Mouse (Mus musculus) T-helper 1 cell (primary cell): Measurements from ENCODE around the gene Reln.

ENCODE experiments used
- in situ Hi-C: fragments of 300-600 bp; cut with MboI, MseI; formaldehyde crosslinking; loops from one replicate; pipeline ENCODE4 v1.15.1; 2025; ENCODE audit warnings: high pct_unique_total_duplicates

Reln gene

DNA sequence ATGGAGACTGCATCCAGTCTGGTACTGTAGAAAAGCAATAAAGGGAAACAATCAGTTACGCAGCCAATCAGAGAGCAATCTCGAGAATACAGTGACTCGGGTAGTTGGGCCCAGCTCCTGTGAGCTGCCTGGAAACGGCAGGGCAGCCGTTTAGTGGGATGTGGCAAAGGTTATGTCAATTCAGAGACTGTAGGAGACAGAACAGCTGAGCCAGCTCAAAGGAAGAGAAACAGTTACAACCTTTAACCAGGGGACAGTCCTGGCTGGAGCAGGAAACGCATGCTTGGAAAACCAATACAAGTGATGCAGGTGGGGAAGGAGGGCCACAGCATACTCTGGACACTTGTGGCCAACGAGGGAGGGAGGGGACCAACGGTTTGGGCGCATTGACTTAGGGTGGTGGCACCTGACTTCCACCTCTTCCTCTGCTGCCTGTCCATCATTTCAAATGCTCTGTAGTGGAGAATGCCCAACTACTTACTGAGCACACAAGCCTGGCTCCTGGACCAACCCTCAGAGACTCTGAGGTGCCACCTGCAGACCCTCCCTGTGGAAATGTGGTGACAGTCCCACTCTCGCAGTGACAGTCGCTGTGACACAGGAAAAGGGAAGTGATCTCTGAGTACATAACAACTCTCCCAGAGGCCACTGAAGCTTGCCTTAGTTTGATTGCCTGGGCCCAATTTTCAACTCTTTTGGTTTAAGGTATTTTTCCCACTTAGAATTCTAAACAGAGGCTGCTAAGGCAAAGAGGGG, 337.0 kb downstream of the Reln start:
- in situ Hi-C loops: no loop called here

DNA sequence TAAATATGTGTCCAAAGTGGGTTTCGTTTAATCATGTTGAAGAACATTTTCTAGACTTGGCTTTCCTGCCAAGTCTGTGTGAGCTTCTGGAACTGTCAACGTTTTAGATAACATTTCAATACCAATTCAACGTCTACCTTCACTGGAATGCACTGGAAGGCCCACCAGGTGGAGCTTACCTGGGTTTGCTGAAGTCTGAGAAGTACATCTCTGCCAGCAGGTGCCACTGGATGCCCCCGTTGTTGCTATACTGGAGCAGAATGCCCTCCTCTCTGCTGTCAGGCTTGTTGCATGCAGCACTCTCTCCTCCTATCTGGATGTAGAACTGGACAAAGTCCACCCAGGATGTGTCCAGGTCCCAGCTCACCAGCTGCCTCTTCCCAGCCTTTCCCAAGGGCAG, 340.6 kb downstream of the Reln start:
- in situ Hi-C loops: no loop called here

DNA sequence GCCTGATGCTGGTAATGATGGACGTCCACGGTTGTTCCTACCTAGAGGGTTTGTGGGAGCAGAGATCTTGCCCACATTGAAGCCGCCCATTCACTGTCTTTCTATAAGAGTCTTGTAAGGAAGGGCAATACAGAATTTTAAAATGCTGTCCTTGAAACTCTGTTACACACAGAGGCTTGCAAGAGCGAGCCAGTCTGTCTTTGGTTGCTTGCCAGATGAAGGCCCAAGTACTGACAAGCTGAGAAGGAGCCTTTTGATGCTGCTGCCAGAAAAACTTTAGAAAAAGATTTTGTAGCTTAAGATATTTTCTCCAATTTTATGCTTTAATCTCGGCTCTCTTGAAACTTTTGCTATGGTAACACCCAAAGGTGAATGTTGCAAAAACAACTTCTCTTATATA, 356.8 kb downstream of the Reln start:
- in situ Hi-C loops: no loop called here

- in situ Hi-C loops: no loop called here
Observed at GRCm38 (mm10) chr5:21986311-21986710, 358.2 kb downstream of the Reln start.

DNA sequence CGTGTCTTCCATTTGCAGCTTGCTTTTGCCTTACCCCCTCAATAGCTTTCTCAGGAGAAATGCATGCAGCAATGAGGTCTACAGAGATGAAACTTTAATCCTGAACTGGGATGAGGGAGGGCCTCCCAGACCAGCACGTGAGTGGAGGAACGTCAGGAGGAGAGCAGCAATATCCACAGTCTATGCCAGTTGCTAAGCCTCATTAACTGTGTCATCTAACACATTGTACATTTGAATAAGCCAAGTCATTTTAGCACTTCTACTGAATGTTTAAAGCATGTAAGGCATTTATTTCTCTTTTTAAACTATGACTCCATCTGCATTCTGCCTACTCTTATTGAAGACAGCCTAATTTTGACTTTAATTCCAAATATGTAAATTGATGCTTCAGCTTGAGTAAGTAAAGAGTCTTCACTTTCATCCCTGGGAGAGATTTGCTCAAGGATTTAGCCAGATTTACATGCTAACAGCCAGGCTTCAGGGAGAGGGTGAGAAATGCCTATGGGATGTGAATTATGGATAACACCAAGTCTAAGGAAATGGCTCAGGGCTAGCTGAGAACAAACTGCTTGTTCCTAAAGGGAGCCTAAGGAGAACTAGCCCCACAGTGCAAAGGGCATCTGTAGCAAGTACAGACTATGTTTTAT, 361.4 kb downstream of the Reln start:
- in situ Hi-C loops: no loop called here

GRCm38 (mm10) chr5:21981216-21981615, 363.3 kb downstream of the Reln start:
- in situ Hi-C loops: no loop called here

- in situ Hi-C loops: no loop called here
Observed at GRCm38 (mm10) chr5:21980544-21980943, 364.0 kb downstream of the Reln start.

GRCm38 (mm10) chr5:21973266-21974010, 371.1 kb downstream of the Reln start:
- in situ Hi-C loops: no loop called here

DNA sequence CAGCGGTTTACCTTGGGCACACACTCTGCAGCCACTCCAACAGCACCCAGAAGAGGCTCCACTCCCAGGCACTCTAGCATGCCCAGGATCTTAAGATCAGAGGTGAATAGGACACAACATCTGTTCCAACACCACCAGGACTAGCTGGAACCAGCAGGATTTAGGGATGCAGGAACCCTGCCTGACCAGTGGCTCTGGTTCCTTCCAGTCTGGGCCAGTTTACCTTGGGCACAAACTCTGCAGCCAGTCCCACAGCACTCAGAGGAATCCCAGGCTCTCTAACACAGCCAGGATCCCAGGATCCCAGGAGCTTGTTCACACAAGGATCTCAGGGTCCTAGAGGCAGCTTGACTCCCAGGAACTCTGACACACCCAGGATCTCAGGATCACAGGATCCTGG, 382.7 kb downstream of the Reln start:
- in situ Hi-C loops: no loop called here

DNA sequence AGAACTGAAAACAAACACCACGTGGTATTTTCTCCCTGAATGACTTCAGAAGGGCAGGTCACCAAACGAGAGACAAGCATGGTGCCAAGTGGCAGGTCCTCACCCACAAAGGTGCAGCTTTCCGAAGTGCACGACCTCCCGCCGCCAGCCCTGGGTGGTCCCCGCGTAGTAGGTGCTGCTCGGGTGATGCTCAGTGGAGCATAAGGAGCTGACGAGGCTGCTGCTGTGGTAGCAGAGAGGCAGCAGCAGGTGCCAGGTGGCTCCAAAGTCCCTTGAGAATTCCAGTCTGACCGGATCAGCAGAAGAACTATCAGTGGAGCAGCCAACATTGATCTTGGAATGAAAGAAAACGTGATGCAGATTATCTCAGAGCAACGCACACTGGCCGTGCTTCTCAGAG, 384.4 kb downstream of the Reln start:
- in situ Hi-C loops: no loop called here

DNA sequence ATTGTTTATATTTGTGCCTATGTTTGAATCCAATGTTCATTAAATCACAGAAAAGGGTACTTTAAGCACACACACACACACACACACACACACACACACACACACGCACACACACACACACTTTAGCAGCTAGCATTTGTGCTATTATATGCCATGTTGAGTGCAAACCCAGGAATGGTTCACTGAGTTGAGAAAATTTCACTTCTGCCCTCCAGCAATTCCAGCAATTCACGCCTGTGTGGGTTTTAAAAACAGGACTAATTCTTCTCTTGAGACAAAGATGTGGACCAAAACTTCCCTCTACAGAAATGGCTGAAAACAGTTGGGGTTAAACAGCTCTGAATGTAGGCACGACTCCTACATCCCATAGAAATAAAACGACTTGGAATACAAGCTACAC, 386.9 kb downstream of the Reln start:
- in situ Hi-C loops: no loop called here

DNA sequence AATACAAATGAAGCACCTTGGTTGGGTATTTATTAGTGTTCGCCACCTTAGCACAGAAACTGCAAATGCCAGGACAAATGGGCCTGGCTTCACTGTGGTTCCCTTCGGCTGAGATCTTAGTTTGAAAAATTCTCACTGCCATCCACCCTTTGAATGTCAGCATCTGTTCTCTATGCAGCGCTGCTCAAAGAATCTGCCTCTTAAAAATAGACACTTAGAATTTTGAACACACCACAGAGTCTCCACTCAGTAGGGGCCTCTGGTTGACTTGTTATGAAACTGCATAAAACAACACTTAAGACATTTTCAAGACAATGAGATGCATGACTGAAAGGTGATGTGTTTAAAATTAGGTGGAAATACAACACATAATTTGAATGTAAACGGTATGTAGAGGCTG, 387.4 kb downstream of the Reln start:
- in situ Hi-C loops: no loop called here

DNA sequence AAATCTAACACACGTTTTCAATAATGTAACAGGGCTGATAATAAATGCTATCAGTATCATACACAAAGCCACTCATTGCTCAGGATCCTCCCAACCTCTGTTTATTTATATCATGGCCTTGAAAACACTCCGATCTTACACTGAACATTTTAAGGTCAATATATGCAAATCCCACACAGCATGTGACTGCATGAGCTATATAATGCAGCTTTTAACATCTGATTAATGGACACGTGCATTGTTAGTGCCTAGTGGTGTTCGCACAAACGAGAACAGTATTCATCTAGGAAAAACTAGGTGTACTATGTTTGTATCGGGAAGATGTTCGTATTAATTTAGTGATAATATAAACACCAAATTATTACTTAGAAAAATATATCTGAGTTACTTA, 395.0 kb downstream of the Reln start:
- in situ Hi-C loops: no loop called here

GRCm38 (mm10) chr5:21948736-21949506, 395.6 kb downstream of the Reln start:
- in situ Hi-C loops: no loop called here

- in situ Hi-C loops: no loop called here
Observed at GRCm38 (mm10) chr5:21947610-21948381, 396.7 kb downstream of the Reln start.

DNA sequence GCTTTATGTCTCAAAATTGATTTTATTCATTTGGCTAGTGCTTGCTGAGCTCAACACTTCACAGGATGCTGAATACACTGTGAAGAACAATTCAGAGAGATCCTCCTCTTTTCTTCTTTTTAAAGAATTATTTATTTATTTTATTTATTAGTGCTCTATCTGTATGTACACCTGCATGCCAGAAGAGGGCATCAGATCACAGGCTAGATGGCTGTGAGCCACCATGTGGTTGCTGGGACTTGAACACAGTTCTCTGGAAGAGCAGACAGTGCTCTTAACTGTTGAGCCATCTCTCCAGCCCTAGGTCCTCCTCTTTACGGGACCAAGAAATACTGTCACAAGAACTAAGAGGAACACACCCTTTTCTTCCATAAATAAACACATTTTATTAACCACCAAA, 399.9 kb downstream of the Reln start:
- in situ Hi-C loops: no loop called here

DNA sequence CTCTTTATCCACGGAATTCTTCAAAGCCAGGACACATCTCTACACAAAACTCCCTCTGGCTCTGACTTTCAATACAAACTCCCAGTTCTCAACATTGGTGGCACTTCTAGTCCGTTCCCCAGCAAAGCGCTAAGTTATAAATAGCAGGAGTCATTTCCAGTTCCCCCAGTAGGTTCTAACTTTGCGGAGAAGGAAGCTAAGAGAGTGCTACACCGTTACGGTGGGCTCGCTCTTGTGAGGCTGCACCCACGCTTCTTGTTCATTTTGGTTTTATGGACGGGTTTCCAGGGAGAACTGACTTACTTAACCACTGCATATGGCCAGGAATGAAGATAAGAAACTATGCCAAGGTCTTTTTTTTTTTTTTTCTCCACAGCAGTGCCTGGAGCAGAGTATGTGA, 405.1 kb downstream of the Reln start:
- in situ Hi-C loops: no loop called here

GRCm38 (mm10) chr5:21938138-21938537, 406.4 kb downstream of the Reln start:
- in situ Hi-C loops: no loop called here

DNA sequence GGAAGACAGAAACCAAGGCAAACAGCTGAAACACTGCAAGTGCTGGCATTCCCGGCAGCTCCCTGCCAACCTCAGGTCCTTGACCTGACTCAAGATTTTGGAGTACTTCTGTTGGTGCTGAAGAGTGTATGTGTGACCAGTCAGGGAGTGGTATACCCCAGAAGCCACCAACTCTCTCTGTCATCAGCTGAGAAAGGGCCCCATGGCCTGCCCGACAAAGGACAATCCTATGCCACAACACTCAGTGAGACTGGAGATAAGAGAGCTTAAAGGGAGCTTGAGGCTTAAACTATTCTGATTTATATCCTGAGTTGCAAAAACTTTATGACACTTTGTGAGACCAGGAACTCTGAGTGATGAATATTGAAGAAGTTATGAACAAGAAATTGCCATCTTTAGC, 407.9 kb downstream of the Reln start:
- in situ Hi-C loops: no loop called here

DNA sequence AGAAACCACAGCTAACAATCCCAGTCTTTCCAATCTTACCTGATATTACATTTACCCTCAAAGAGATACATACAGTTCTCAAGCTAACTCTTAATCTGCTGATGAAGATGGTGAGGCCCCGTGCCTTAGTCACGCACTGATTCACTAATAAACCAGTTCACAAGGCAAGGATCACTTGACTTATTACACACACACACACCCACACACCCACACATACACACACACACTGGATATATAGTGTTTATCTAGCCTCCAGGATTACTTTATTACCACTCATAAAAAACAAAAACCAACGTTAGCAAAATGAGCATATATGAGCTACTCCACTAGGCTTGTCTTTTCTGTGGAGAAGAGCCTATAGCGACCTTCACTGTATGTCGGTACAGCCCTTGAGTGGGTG, 408.4 kb downstream of the Reln start:
- in situ Hi-C loops: no loop called here

DNA sequence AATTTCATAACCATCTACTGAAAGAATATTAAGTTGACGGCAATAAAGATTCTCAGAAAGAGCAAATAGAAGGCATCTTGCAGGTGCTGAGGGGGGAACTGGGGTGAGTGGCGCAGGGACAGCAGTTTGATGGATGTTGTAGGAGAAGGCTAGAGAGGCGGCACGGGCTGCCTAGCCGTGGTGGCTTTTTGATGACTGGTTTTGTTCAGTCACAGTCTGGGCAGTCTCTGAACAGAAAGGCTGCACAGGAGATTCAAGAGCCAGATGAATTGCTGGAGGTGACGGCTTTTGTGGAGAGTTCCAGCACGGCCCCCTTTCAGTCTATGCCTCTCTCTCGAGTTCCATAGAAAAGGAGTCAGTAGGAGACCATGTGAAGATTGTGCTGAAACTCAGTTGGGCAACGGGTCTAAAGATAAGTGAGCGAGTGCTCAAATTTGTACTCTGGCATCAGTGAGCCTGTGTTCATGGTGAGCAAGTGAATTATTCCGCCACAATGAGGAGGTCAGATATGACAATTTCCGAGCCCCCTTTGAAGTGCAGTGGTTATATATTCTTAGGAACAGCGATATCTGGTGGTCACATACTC, 409.6 kb downstream of the Reln start:
- in situ Hi-C loops: no loop called here
